In the genomic region with DNA sequence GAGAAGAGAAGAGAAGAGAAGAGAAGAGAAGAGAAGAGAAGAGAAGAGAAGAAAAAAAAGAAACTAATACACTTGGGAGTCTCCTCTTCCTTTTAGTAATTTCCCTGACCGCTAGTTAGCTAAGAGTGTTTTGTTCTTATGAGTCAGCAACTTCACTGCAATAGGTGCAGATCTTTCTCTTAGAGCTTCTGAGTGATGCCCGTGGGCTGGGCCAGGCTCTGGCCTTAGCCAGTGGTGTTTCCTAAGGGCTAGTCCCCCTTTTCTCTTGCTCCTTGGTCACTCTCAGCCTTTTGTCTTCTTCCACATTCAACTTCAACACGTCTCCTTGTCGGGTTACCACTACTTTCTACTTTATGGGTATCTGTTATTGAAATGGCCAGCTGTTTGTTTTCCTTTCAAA, we compare ENCODE assay signal across 15 mouse cellular contexts.
"Had no signal": no experiment of that assay in that cellular context is flagged by ENCODE, and none has a peak within 500 bp of the region (broad histone marks: within the 10 kb centered on the region; RNA-seq: fewer than 3 reads in every experiment).

No protein-coding gene starts in this region.

- H3K4me3 ChIP-seq: neural tube, embryonic 12.5 days; neural tube, embryonic 13.5 days; neural tube, embryonic 15.5 days; stomach, embryonic 15.5 days had no signal

- DNase-seq: right cerebral cortex, adult 18-20 months; right cerebral cortex, postnatal 14 days; right cerebral cortex, postnatal 25 days; right cerebral cortex, postnatal 4 days; spleen, adult 18-20 months; thymus, adult 18-20 months; thymus, adult 2 months; thymus, postnatal 14 days; thymus, postnatal 25 days; thymus, postnatal 36 days; thymus, postnatal 4 days had no signal

- H3K9ac ChIP-seq: neural tube, embryonic 12.5 days; neural tube, embryonic 13.5 days; neural tube, embryonic 15.5 days; stomach, embryonic 15.5 days had no signal

- H3K4me1 ChIP-seq: neural tube, embryonic 12.5 days; neural tube, embryonic 13.5 days; neural tube, embryonic 15.5 days; stomach, embryonic 15.5 days had no signal

- H3K4me2 ChIP-seq: neural tube, embryonic 12.5 days; neural tube, embryonic 13.5 days; neural tube, embryonic 15.5 days; stomach, embryonic 15.5 days had no signal

- H3K36me3 ChIP-seq: stomach, embryonic 15.5 days had no signal

- H3K9me3 ChIP-seq: neural tube, embryonic 12.5 days; neural tube, embryonic 13.5 days; neural tube, embryonic 15.5 days; stomach, embryonic 15.5 days had no signal

- H3K27ac ChIP-seq: neural tube, embryonic 12.5 days; neural tube, embryonic 13.5 days; neural tube, embryonic 15.5 days; stomach, embryonic 15.5 days had no signal

- H3K27me3 ChIP-seq: neural tube, embryonic 12.5 days; neural tube, embryonic 13.5 days; neural tube, embryonic 15.5 days; stomach, embryonic 15.5 days had no signal
